Mouse (Mus musculus) right cerebral cortex, adult 18-20 months (tissue): ENCODE measurements around the gene Tlr5.

Source experiments
- DNase-seq: peaks from one replicate; pipeline ENCODE4 v3.0.0; 2022; ENCODE audit warnings: mixed read lengths

Gene Tlr5

GRCm38 (mm10) chr1:182955047-182955620 lies 546 bp downstream of the Tlr5 start:
- DNase-seq, result no peak

- no peak for DNase-seq
Observed at GRCm38 (mm10) chr1:182956186-182956960, 1.8 kb downstream of the Tlr5 start.

- DNase-seq, result no peak
Observed at GRCm38 (mm10) chr1:182957001-182957757, 2.6 kb downstream of the Tlr5 start.

- no peak for DNase-seq
Observed at GRCm38 (mm10) chr1:182957826-182958544, 3.4 kb downstream of the Tlr5 start.

- DNase-seq, result no peak
Observed at GRCm38 (mm10) chr1:182958824-182959223, 4.2 kb downstream of the Tlr5 start.

GRCm38 (mm10) chr1:182959251-182959691 lies 4.7 kb downstream of the Tlr5 start:
- no peak for DNase-seq

- DNase-seq, result peak; percentile 86
Observed at GRCm38 (mm10) chr1:182959811-182960455, 5.3 kb downstream of the Tlr5 start.

GRCm38 (mm10) chr1:182961076-182961475 lies 6.5 kb downstream of the Tlr5 start:
- DNase-seq, result no peak

- DNase-seq, result no peak
Observed at GRCm38 (mm10) chr1:182963329-182963728, 8.7 kb downstream of the Tlr5 start.

GRCm38 (mm10) chr1:182964855-182965466 lies 10.4 kb downstream of the Tlr5 start:
- DNase-seq, result no peak

GRCm38 (mm10) chr1:182968732-182969131 lies 14.1 kb downstream of the Tlr5 start:
- no peak for DNase-seq

GRCm38 (mm10) chr1:182972240-182972639 lies 17.7 kb downstream of the Tlr5 start:
- DNase-seq, result peak; percentile 61

GRCm38 (mm10) chr1:182974826-182975225 lies 20.2 kb downstream of the Tlr5 start:
- DNase-seq, result no peak

GRCm38 (mm10) chr1:182980702-182981101 lies 26.1 kb downstream of the Tlr5 start:
- DNase-seq, result no peak

- peak; percentile 89 for DNase-seq
Observed at GRCm38 (mm10) chr1:182982995-182983394, 28.4 kb downstream of the Tlr5 start.

GRCm38 (mm10) chr1:182983496-182984127 lies 29.0 kb downstream of the Tlr5 start:
- DNase-seq, result no peak

GRCm38 (mm10) chr1:182986243-182986642 lies 31.7 kb downstream of the Tlr5 start:
- DNase-seq, result no peak

- DNase-seq, result no peak
Observed at GRCm38 (mm10) chr1:182986750-182987149, 32.2 kb downstream of the Tlr5 start.

GRCm38 (mm10) chr1:182987801-182988200 lies 33.2 kb downstream of the Tlr5 start:
- no peak for DNase-seq

GRCm38 (mm10) chr1:182988646-182989045 lies 34.1 kb downstream of the Tlr5 start:
- DNase-seq, result no peak

GRCm38 (mm10) chr1:182990092-182990762 lies 35.6 kb downstream of the Tlr5 start:
- no peak for DNase-seq
